Mouse (Mus musculus) embryonic facial prominence, embryonic 15.5 days (tissue): ENCODE measurements around the gene Atp1b1. TPM values are rescaled to one million over a fixed set of nuclear protein-coding genes. Genes with fewer than 3 reads are reported as not detected.

ENCODE experiments used
- ATAC-seq: fragments of 200-750 bp; cut with Nextera tagmentation; 2 replicates; pipeline ENCODE4 v1.8.0; 2017; ENCODE audit warnings: low read depth, moderate TSS enrichment; ENCODE audit not compliant: insufficient number of reproducible peaks, low FRiP score, low TSS enrichment
- H3K27ac ChIP-seq: fragments of 300-500 bp; sonication (generic); replicated peaks from 2 replicates; pipeline ENCODE4 v1.5.1; 2015; ENCODE audit warnings: mild to moderate bottlenecking, inconsistent platforms
- H3K27me3 ChIP-seq: fragments of 300-500 bp; sonication (generic); 2 replicates; pipeline ENCODE4 v1.6.1; 2015; ENCODE audit warnings: inconsistent platforms
- H3K36me3 ChIP-seq: fragments of 300-500 bp; sonication (generic); 2 replicates; pipeline ENCODE4 v1.6.1; 2015; ENCODE audit warnings: mild to moderate bottlenecking, inconsistent platforms
- H3K4me1 ChIP-seq: fragments of 300-500 bp; sonication (generic); 2 replicates; pipeline ENCODE4 v1.6.1; 2015; ENCODE audit warnings: inconsistent platforms
- H3K4me2 ChIP-seq: fragments of 300-500 bp; sonication (generic); replicated peaks from 2 replicates; pipeline ENCODE4 v1.6.1; 2015; ENCODE audit warnings: mild to moderate bottlenecking, inconsistent platforms
- H3K4me3 ChIP-seq: fragments of 300-500 bp; sonication (generic); replicated peaks from 2 replicates; pipeline ENCODE4 v1.5.1; 2015; ENCODE audit warnings: mild to moderate bottlenecking, inconsistent platforms
- H3K9ac ChIP-seq: fragments of 300-500 bp; sonication (generic); 2 replicates; pipeline ENCODE4 v1.6.1; 2015; ENCODE audit warnings: inconsistent platforms
- H3K9me3 ChIP-seq: fragments of 300-500 bp; sonication (generic); replicated peaks from 2 replicates; pipeline ENCODE4 v1.6.1; 2016; ENCODE audit warnings: inconsistent platforms
- WGBS: fragments of 180-500 bp; shearing (Covaris S2); methylation state at CpG from one replicate; pipeline ENCODE4 v1.1.7; 2015; 5-methylcytosine and 5-hydroxymethylcytosine counted together
- polyA plus RNA-seq: library from polyadenylated mRNA; unstranded; fragments of >200 nt; fragmentation: Nextera tagmentation; extraction: Ambion mirVana; gene quantifications from 2 replicates; pipeline ENCODE4 v1.2.1, GENCODE M21; 2015

The Atp1b1 gene
- polyA plus RNA-seq, 1 experiment from 2014 or later: 49.7 TPM

- Histone ChIP-seq H3K36me3 (peaks cover 18% of the 10 kb centered on the region; the same call in 1 of the 2 replicates), H3K9me3 (no peaks in the 10 kb centered on the region), H3K27ac (no peak overlapping the region), H3K4me2 (no peak overlapping the region), H3K27me3 (no peaks in the 10 kb centered on the region), H3K4me3 (no peak overlapping the region), H3K9ac (no peak overlapping the region), H3K4me1 (no peaks in the 10 kb centered on the region)
- 85% methylated on average over 7 of the region's 7 CpGs for WGBS
- peak; percentile 69; the same call in 1 of the 2 replicates for ATAC-seq
Observed at GRCm38 (mm10) chr1:164436749-164437148, 21.4 kb downstream of the Atp1b1 start.

GRCm38 (mm10) chr1:164434049-164434448 lies 24.1 kb downstream of the Atp1b1 start:
- 45% methylated on average over 6 of the region's 6 CpGs for WGBS
- H3K9ac ChIP-seq: no peak overlapping the region
- no peak for ATAC-seq

DNA sequence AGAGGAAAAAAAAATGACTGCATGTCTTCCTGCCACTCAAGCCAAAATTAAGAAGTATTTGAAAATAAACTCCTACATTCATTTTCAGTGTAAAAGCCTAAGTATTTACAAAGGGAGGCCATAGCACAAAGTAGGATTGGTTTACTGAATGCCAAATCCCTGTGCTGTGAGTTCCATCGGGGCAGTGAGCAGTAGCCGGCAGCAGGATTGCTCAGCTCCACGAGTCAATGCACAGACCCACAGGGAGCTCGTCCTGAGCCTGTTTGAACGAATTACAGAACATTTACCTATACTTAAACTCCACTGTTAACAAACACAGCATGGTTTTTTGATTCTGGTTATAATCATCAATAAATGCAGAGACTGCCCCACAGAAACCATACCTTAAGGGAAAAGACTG lies 25.5 kb downstream of the Atp1b1 start:
- no peak overlapping the region for H3K9ac ChIP-seq
- H3K4me3 ChIP-seq: no peak overlapping the region
- 0 out of 2 replicates have a peak, but pooled peaks cover 8% of the 10 kb centered on the region for H3K36me3 ChIP-seq
- no peak overlapping the region for H3K4me2 ChIP-seq
- ATAC-seq: no peak
- H3K27me3 ChIP-seq: no peaks in the 10 kb centered on the region
- H3K9me3 ChIP-seq: no peaks in the 10 kb centered on the region
- WGBS: 69% methylated on average over 5 of the region's 5 CpGs
- H3K4me1 ChIP-seq: no peaks in the 10 kb centered on the region
- H3K27ac ChIP-seq: no peak overlapping the region

More at GRCm38 (mm10) chr1:164434049-164434448, 24.1 kb downstream of the Atp1b1 start:
- Histone ChIP-seq H3K4me3 (no peak overlapping the region), H3K27ac (no peak overlapping the region), H3K4me2 (no peak overlapping the region), H3K27me3 (no peaks in the 10 kb centered on the region), H3K36me3 (peaks cover 18% of the 10 kb centered on the region; the same call in 1 of the 2 replicates), H3K4me1 (no peaks in the 10 kb centered on the region), H3K9me3 (no peaks in the 10 kb centered on the region)

- no peak overlapping the region for H3K9ac ChIP-seq
- no peaks in the 10 kb centered on the region for H3K27me3 ChIP-seq
- no peak overlapping the region for H3K27ac ChIP-seq
- H3K9me3 ChIP-seq: no peaks in the 10 kb centered on the region
- no peak overlapping the region for H3K4me2 ChIP-seq
- 84% methylated on average over 9 of the region's 9 CpGs for WGBS
- H3K36me3 ChIP-seq: no peaks in the 10 kb centered on the region
- H3K4me3 ChIP-seq: no peak overlapping the region
- ATAC-seq: no peak
- H3K4me1 ChIP-seq: no peaks in the 10 kb centered on the region
Observed at GRCm38 (mm10) chr1:164428644-164429043, 29.5 kb downstream of the Atp1b1 start.

- no peak overlapping the region for H3K4me3 ChIP-seq
- no peaks in the 10 kb centered on the region for H3K36me3 ChIP-seq
- H3K9me3 ChIP-seq: no peaks in the 10 kb centered on the region
- H3K27me3 ChIP-seq: no peaks in the 10 kb centered on the region
- H3K27ac ChIP-seq: no peak overlapping the region
- WGBS: 72% methylated on average over 7 of the region's 7 CpGs
- ATAC-seq: no peak
- H3K9ac ChIP-seq: no peak overlapping the region
- H3K4me2 ChIP-seq: no peak overlapping the region
- no peaks in the 10 kb centered on the region for H3K4me1 ChIP-seq
Observed at GRCm38 (mm10) chr1:164427777-164428176, 30.4 kb downstream of the Atp1b1 start.

DNA sequence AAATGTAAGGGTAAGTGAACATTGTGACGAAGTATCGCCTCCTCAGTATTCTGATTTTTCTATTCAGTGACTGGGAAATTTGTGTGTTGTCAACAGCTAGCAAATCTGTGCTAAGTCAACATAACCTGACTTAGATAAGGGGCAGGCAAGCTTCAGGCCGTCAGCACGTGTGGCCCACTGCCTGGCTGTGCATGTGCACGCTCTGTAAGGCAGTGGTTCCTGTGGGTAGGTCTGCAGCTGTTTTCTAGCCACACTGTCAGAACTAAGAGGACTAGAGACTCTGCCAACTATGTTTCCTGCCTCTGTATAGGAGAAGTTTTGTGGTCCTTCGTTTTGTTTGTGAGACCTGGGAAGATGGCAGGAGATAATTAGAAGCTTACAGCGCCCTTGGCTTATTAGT lies 31.9 kb downstream of the Atp1b1 start:
- Histone ChIP-seq H3K9me3 (no peaks in the 10 kb centered on the region), H3K4me3 (no peak overlapping the region), H3K9ac (no peak overlapping the region), H3K4me1 (no peaks in the 10 kb centered on the region), H3K4me2 (no peak overlapping the region), H3K27me3 (no peaks in the 10 kb centered on the region), H3K27ac (no peak overlapping the region), H3K36me3 (no peaks in the 10 kb centered on the region)
- 79% methylated on average over 7 of the region's 7 CpGs for WGBS
- no peak for ATAC-seq

DNA sequence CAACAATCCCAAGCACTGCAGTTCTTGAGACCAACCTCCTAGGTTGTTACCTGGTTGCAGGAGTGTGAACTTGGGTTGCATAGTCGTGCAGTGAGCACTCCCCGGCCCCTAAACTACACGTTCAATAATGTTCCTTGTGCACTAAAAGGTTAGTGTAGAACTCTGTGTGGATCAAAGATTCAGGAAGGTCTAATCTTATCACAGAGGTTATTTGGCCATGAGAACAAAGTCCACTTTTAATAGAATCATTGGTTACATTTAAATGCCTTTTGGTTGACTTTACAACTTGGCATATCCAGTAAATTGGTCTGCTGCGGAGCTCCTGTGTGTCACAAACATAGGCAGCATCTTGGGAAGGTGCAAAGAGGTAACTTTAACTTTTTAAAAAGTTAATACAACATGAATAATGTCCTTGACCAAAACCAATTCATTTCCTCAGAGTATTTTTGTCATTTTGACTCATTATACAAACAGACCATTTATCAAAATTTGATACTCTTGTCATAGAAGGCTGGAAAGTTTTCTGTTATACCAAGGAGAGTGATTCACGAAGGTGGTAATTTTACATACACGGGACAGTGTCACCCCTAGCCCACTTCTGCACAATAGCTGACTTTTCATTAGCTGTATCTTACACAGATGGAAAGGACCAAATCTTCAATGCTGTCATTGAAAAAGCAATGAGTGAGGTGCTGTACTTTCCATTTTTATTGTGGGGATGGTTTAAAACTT lies 37.4 kb downstream of the Atp1b1 start:
- 88% methylated on average over 6 of the region's 6 CpGs for whole genome bisulfite sequencing
- no peaks in the 10 kb centered on the region for H3K4me1 ChIP-seq
- no peak overlapping the region for H3K9ac ChIP-seq
- H3K36me3 ChIP-seq: no peaks in the 10 kb centered on the region
- H3K9me3 ChIP-seq: no peaks in the 10 kb centered on the region
- no peaks in the 10 kb centered on the region for H3K27me3 ChIP-seq
- no peak overlapping the region for H3K4me2 ChIP-seq
- H3K27ac ChIP-seq: no peak overlapping the region
- no peak overlapping the region for H3K4me3 ChIP-seq
- ATAC-seq: no peak

- H3K4me2 ChIP-seq: no peak overlapping the region
- no peaks in the 10 kb centered on the region for H3K36me3 ChIP-seq
- ATAC-seq: no peak
- H3K4me3 ChIP-seq: no peak overlapping the region
- no peaks in the 10 kb centered on the region for H3K27me3 ChIP-seq
- no peaks in the 10 kb centered on the region for H3K9me3 ChIP-seq
- 85% methylated on average over 8 of the region's 8 CpGs for WGBS
- no peak overlapping the region for H3K27ac ChIP-seq
- no peak overlapping the region for H3K9ac ChIP-seq
- no peaks in the 10 kb centered on the region for H3K4me1 ChIP-seq
Observed at GRCm38 (mm10) chr1:164419401-164419800, 38.8 kb downstream of the Atp1b1 start.

DNA sequence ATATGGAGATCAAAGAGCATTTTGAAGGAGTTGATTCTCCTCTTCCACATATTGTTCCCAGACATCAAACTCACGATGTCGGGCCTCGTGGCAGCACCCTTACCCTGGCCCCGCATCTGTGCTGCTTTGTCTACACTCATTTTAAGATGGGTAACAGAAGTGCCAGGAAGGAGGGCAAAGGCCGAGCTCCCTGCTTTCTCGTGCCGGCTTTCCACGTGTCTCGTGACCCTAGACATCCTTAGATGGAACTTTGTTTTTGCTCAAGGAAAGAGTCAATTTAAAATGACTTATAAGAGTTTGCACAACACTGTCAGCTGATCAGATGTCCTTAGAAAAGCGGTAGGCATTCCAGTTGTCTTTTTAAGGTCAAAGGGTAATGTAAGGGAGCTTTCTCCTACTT lies 39.8 kb downstream of the Atp1b1 start:
- no peak for ATAC-seq
- no peaks in the 10 kb centered on the region for H3K4me1 ChIP-seq
- WGBS: 75% methylated on average over 10 of the region's 10 CpGs

GRCm38 (mm10) chr1:164417604-164418003 lies 40.6 kb downstream of the Atp1b1 start:
- H3K27ac ChIP-seq: no peak overlapping the region
- H3K9me3 ChIP-seq: no peaks in the 10 kb centered on the region
- ATAC-seq: no peak
- no peak overlapping the region for H3K4me3 ChIP-seq
- no peaks in the 10 kb centered on the region for H3K27me3 ChIP-seq
- 79% methylated on average over 3 of the region's 3 CpGs for WGBS
- no peaks in the 10 kb centered on the region for H3K4me1 ChIP-seq
- no peak overlapping the region for H3K9ac ChIP-seq
- no peak overlapping the region for H3K4me2 ChIP-seq
- H3K36me3 ChIP-seq: no peaks in the 10 kb centered on the region

More for the DNA sequence above, 39.8 kb downstream of the Atp1b1 start:
- no peak overlapping the region for H3K4me3 ChIP-seq
- H3K27me3 ChIP-seq: no peaks in the 10 kb centered on the region
- no peak overlapping the region for H3K4me2 ChIP-seq
- H3K9me3 ChIP-seq: no peaks in the 10 kb centered on the region
- no peaks in the 10 kb centered on the region for H3K36me3 ChIP-seq
- H3K27ac ChIP-seq: no peak overlapping the region
- H3K9ac ChIP-seq: no peak overlapping the region

- H3K9me3 ChIP-seq: no peaks in the 10 kb centered on the region
- no peaks in the 10 kb centered on the region for H3K36me3 ChIP-seq
- no peak overlapping the region for H3K4me3 ChIP-seq
- ATAC-seq: no peak
- 85% methylated on average over 12 of the region's 12 CpGs for WGBS
- no peaks in the 10 kb centered on the region for H3K4me1 ChIP-seq
- H3K4me2 ChIP-seq: no peak overlapping the region
- H3K27ac ChIP-seq: no peak overlapping the region
- no peak overlapping the region for H3K9ac ChIP-seq
- no peaks in the 10 kb centered on the region for H3K27me3 ChIP-seq
Observed at GRCm38 (mm10) chr1:164416692-164417394, 41.3 kb downstream of the Atp1b1 start.
